Mouse (Mus musculus): ENCODE measurements around the gene Higd2a.

The Higd2a gene

DNA sequence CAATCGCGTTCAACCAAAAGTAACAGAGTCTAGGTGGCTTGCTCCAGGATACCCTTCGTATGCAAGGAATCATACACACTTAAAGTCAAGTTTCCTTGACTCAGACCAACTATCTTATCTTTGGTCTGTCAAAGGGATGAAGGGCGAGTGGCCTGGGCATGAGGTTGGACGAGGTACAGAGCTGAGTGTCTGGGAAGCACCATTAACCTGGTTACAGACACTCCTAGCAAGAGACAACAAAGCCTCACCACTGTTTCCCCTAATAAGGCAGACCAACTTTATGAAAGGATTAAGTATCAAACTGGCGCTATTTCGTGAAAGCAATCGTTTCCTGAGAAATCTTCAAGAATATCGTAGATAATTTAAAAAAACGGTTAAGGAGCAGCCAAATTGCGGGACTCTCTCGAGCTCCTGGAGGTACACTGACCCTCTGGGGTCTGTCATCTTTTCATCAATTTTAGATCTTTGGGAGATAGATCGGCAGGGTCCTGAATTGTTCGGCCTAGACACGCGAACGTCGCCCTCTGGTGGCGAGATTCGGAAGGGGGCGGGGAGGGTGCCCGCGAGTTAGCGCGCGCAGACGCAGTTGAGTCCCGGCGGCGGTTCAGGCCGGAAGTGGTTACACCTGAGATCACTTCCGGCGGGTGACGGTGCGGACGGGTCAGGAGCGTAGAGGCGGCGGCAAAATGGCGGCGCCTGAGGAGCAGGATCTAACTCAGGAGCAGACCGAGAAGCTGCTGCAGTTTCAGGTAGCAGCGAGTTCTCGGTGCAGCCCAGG lies 31.3 kb downstream of the Higd2a start, which contains the start of gene Faf2:
Faf2 (plus strand) TSS at position 630 of the 778 bp plus-strand sequence.
- DNase-seq (ENCODE audit: low read depth, low spot score): peak; percentile 89

DNA sequence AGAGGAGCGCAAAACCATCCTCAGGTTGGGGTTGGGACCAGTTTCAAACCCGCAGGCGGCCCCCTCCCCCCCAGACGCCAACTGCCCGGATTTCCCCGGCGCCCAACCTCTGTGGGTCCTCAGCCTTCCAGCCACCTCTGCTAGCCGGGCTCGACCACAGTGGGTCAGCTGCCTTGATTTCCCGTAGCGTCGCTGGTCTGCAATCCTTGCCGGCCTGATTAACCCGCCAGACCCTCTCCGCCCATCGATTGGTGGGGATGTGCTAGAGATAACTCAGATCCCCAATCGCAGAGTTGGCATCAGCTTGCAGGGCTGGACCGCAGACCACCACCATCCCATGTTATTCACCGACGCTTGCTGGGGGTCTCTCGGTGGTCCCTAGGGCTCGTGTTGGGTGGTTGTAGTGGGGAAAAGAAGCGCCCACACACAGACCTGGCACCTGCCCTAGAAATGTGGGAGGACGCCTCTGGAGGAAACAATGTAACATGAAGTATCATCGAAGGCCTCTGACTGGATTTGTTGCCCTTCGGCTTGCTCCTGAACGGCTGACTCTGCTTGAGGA lies 32.0 kb downstream of the Higd2a start:
- no peak for DNase-seq (ENCODE audit: low read depth, low spot score)

DNA sequence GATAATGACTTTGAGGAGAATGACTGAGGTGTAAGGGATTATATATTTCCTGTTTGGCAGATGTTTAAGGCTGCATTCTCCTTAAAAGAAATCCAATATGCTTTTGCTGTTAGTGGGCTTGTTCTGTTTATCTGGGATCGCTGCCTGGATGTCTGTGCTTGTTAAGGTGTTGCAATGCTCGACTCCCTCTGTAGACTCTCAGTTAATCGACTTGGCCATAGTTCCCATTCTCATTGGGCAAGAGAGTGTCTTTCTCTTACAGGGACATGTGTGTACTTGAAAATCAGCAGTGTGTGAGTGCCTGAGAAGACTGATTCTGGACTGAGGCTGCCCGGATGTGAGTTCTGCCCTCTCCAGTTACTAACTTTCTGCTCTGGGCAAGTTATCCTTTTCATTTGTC lies 39.1 kb downstream of the Higd2a start:
- DNase-seq (ENCODE audit: low read depth, low spot score): no peak

- DNase-seq (ENCODE audit: low read depth, low spot score): no peak
Measured at GRCm38 (mm10) chr13:54632731-54633277, 42.8 kb downstream of the Higd2a start.

- DNase-seq (ENCODE audit: low read depth, low spot score): no peak
Measured at GRCm38 (mm10) chr13:54635011-54635410, 45.0 kb downstream of the Higd2a start.

All from brain, embryonic 18.5 days (tissue).